Mouse (Mus musculus) hematopoietic multipotent progenitor cell, adult 10-12 weeks (in vitro differentiated cells): ENCODE results near the gene Cptp. TPM values are rescaled to one million over a fixed set of nuclear protein-coding genes. Genes with fewer than 3 reads are reported as not detected.

Experiments used
- polyA plus RNA-seq: library from polyadenylated mRNA; stranded (reverse); fragments of >175 nt; gene quantifications from 2 replicates; pipeline ENCODE4 v1.2.3, GENCODE M21; 2012; ENCODE audit warnings: low replicate concordance

The Cptp gene
- polyA plus RNA-seq, result 1.6 and 4.5 TPM in 2 replicates

DNA sequence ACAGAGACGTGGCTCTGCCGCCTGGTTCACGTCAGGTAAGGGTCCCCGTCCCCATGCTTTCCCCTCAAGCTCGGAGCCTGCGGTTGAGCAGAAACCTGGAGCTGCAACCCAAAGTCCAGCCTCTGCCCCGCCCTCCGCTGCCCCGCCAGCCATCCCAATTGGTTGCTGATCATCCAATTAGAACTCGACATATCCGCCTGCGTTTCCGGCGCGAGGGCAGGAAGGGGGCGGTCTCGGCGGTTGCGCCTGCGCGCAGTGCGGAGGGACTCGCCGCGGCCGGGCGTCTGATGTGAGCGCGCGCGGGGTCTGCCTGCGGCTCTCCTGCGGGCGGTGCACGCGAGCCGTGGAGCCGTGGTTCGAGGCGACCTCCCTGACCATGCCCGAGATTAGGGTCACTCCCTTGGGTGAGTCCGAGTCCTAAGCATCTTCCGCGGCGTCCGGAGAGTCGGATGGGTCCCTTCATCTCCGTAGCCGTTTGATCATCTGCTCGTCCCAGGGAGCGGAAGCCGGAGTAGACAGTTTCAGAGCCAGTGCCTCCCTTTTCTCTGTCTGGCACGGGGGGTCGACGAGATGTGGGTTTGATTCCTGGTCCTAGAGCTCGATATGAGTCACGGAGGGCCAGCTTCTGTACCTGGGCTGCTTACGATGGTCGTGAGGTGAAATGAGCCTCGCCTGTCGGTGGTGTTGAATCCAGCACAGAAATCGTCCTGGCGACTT is at the start of gene Cptp, which contains the start of gene Ints11:
Gene Cptp, minus strand, starts transcription at position 124 of the 717 bp plus-strand sequence.
Gene Ints11, plus strand, starts transcription at position 230 of the 717 bp plus-strand sequence.

DNA sequence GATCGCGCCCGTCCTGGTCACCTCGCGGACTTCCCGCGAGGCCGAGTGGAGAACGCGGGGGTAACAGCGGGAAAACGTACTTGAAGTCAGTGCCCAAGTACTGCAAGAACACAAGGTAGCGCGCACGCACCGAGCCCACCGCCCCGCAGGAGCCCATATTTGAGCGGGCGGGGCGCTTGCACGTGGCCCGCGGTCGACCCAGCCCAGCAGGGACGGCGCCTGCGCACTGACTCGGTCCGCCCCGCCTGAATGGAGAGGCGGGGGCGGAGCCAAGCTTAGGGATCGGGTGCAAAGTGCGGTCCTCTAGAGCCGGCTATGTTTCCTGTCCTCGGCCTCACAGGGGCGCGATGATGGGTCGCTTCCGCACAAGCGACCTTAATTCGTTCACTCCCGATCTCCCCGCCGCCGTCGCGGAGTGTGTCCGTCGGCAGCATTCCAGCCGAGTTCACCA is 22.3 kb upstream of the Cptp start, which contains the start of the genes Pusl1 and Acap3:
Gene Pusl1, minus strand, starts transcription at position 231 of the 451 bp plus-strand sequence.
Gene Acap3, plus strand, starts transcription at position 272 of the 451 bp plus-strand sequence.

DNA sequence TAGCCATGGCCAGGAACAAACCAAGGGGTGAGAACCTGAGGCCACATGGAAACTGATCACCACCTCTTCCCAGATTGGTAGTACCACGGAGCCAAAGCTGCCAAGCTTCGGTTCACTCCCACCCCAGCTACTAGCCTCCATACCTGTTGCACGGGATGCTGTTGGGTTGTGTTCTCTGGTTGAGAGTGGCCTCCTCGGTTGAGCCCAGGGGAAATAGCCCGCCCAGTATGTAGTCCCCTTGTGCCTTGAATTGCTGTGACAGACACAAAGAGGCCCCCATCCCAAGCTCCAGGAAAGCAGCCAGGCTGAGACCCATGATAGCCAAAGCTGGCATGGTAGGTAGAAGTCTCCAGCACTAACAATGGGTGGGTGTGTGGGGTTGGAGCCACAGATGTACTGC is 6.2 kb downstream of the Cptp start, which contains the start of gene Tas1r3:
Gene Tas1r3, minus strand, starts transcription at position 362 of the 400 bp plus-strand sequence.

DNA sequence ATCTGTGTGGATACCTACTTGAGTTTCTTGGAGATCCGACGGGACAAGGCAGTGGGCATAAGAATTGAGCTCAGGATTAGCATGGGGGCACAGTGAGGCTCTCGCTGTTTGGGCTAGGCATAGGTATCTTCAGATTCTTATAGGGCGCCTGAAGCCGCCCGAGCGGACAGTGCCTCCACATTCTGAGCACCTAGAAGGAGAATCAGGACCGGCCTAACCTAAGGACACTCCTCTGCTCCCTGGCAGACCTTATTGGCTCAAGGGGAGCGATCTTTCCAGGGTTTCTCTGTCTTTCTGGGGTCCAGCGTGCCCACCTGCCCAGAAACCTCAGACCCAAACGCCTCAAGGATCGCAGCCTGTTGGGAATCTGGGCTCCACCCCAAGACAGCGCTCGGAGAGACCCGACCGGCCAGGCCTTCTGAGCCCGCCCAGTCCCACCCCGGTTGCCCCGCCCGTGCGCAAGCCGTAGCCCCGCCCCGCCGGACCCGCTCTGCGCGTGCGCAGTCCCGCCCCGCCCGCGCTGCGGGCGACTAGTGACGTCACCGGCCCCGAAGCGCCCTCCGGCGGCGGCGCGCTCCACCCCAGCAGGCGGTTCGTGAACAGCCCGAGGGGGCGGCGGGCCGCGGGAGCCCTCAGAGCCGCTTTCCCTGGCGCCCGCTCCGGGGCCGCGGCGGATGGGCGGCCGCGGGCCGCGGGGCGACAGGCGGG is 22.2 kb downstream of the Cptp start, which contains the start of gene Dvl1:
Gene Dvl1, plus strand, starts transcription at position 532 of the 708 bp plus-strand sequence.

DNA sequence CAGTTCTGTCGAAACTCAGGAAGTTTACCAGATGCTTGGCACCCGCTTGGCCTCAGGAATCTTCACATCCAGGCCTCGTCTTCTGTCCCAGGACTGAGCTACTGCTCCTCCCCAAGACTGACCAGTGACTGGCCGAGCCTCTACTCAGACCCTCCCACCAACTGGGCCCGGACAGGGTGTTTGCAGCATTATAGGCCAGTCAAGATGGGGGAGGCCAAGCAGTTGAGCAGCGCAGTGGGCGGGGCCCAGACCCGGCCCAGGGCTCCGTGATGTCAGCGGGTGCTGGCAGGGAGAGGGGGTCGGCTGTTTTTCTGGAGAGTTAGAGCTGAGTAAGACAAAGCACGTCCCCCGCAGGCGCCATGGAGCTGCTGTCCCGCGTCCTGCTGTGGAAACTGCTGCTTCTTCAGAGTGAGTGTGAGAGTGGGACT is 29.7 kb downstream of the Cptp start, which contains the start of gene Mxra8:
Gene Mxra8, plus strand, starts transcription at position 198 of the 428 bp plus-strand sequence.

DNA sequence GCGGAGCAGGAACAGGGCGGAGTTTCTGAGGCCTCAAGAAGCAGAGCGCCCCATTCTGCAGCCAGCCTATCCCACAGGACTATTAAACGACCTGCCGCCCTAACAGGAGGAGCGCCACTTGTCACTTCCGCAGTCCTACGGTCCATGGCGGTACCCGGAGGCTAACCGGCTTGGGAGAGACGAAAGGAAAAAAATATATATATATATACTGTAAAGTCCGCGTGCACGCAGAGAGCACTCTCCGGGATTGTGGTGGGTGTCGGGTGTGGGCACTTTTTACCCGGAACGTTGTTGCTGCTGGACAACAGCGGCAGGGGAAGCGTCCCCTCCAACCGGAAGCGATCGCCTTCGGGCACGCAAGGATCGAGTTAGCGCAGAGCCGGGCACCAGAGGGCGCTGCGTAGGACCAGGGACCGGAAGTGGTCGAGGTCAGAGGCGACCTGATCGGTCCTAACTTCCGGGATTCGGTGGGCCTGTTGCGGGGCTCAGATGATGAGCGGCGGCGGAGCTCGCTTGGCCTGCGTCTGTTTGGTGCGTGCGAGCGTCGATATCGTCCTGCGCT is 38.0 kb downstream of the Cptp start, which contains the start of gene Aurkaip1:
Gene Aurkaip1, plus strand, starts transcription at position 68 of the 562 bp plus-strand sequence.

Other genes starting within 250 kb of the Cptp start
- 86.9 and 98.8 TPM in 2 replicates for gene Cdk11b, start 244.6 kb downstream of the Cptp start, polyA plus RNA-seq
- not detected in 2 replicates for gene Gm10563, start 224.0 kb downstream of the Cptp start, polyA plus RNA-seq
- 1.5 and 2.2 TPM in 2 replicates for gene Mmp23, start 216.1 kb downstream of the Cptp start, polyA plus RNA-seq
- 38.8 and 73.8 TPM in 2 replicates for gene Mib2, start 200.2 kb downstream of the Cptp start, polyA plus RNA-seq
- gene Fndc10, start 175.1 kb downstream of the Cptp start, polyA plus RNA-seq, result 9.1 and 13.0 TPM in 2 replicates
- gene Ssu72, start 164.6 kb downstream of the Cptp start, polyA plus RNA-seq, result 37.5 and 73.4 TPM in 2 replicates
- gene Tmem240, start 134.6 kb downstream of the Cptp start, polyA plus RNA-seq, result 0.86 and 1.6 TPM in 2 replicates
- gene Atad3a, start 108.3 kb downstream of the Cptp start, polyA plus RNA-seq, result 22.2 and 23.8 TPM in 2 replicates
- gene Vwa1, start 94.7 kb downstream of the Cptp start, polyA plus RNA-seq, result 0.28 and 1.3 TPM in 2 replicates
- gene Tmem88b, start 83.6 kb downstream of the Cptp start, polyA plus RNA-seq, result 0.06 TPM in 1 of 2 replicates, not detected in the other
- 0.10 TPM in 1 of 2 replicates, not detected in the other for gene Ankrd65, start 79.0 kb downstream of the Cptp start, polyA plus RNA-seq
- 6.3 and 19.8 TPM in 2 replicates for gene Mrpl20, start 66.6 kb downstream of the Cptp start, polyA plus RNA-seq
- 56.5 and 59.9 TPM in 2 replicates for gene Ccnl2, start 57.0 kb downstream of the Cptp start, polyA plus RNA-seq
- 177 and 209 TPM in 2 replicates for gene Aurkaip1, start 38.2 kb downstream of the Cptp start, polyA plus RNA-seq
- gene Mxra8, start 29.8 kb downstream of the Cptp start, polyA plus RNA-seq, result 2.6 and 5.3 TPM in 2 replicates
- 89.3 and 201 TPM in 2 replicates for gene Dvl1, start 22.0 kb downstream of the Cptp start, polyA plus RNA-seq
- gene Tas1r3, start 6.1 kb downstream of the Cptp start, polyA plus RNA-seq, result 0.25 and 0.37 TPM in 2 replicates
- 13.3 and 23.2 TPM in 2 replicates for gene Ints11, start 106 bp upstream of the Cptp start, polyA plus RNA-seq
- gene Pusl1, start 22.3 kb upstream of the Cptp start, polyA plus RNA-seq, result 79.0 and 302 TPM in 2 replicates
- gene Acap3, start 22.4 kb upstream of the Cptp start, polyA plus RNA-seq, result 30.5 and 52.0 TPM in 2 replicates
- 43.7 and 73.5 TPM in 2 replicates for gene Ube2j2, start 74.4 kb upstream of the Cptp start, polyA plus RNA-seq
- 28.3 and 36.5 TPM in 2 replicates for gene C1qtnf12, start 92.9 kb upstream of the Cptp start, polyA plus RNA-seq
- gene B3galt6, start 123.2 kb upstream of the Cptp start, polyA plus RNA-seq, result 2.3 and 3.4 TPM in 2 replicates
- 64.0 and 98.8 TPM in 2 replicates for gene Sdf4, start 123.4 kb upstream of the Cptp start, polyA plus RNA-seq
- gene Tnfrsf4, start 144.4 kb upstream of the Cptp start, polyA plus RNA-seq, result 10.9 and 18.7 TPM in 2 replicates
- 31.9 and 46.2 TPM in 2 replicates for gene Tnfrsf18, start 156.7 kb upstream of the Cptp start, polyA plus RNA-seq
- not detected in 2 replicates for gene Ttll10, start 190.0 kb upstream of the Cptp start, polyA plus RNA-seq
- 11.6 and 15.9 TPM in 2 replicates for gene 9430015G10Rik, start 240.5 kb upstream of the Cptp start, polyA plus RNA-seq